Mouse (Mus musculus): Measurements from ENCODE around the gene Cped1.
"Not testable (repeated sequence)": the region's sequence is repeated elsewhere in the genome, so short reads cannot be mapped to it uniquely, and the experiment has no call there.

Gene Cped1

DNA sequence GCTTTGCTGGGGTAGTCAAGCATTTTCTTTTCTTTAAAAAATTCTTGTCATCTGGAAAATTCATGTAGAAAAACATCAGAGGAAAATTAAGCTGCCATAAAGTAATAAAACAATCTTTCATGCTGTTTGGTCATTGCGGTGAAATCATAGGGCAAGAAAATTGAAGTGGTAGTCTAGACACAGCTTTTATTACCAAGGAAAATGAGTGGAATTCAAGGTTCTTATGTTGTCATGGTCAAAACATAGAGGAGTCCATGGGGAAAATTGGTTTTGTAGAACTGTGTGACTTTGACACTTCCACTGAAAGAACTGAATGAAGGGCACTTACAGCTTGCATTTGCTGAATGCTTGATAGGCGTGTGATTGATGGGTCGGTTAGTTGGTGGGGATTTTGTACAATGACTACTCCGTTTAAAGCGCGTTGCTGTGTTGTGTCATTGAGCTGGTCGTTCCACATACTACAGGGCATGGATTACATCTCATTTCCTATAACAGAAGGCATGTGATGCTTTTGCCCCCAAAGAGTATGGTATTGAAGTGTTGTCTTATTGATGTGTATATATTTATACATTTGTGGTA, 93.1 kb downstream of the Cped1 start:
- DNase-seq (ENCODE audit: low spot score in 2 of 2) = no peak

DNA sequence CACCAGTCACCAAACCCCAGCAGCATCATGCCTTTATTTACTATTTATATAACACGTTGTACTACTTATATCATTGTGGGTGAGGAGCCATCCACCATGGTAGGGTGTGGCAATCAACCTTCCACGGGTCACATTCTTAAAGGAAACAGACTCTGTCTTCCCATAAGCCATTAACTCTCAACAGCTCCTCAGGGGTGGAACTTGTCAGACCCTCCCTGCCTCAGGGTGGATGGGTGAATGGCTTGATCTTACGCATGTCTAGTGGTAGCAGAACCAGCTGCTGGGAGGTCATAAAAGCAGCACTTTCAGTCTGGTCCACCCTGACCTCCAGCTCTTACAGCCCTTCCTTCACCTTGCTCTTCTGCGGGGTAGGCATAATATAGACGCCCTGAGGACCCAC, 100.3 kb downstream of the Cped1 start:
- DNase-seq (ENCODE audit: low spot score in 2 of 2) = no peak

DNA sequence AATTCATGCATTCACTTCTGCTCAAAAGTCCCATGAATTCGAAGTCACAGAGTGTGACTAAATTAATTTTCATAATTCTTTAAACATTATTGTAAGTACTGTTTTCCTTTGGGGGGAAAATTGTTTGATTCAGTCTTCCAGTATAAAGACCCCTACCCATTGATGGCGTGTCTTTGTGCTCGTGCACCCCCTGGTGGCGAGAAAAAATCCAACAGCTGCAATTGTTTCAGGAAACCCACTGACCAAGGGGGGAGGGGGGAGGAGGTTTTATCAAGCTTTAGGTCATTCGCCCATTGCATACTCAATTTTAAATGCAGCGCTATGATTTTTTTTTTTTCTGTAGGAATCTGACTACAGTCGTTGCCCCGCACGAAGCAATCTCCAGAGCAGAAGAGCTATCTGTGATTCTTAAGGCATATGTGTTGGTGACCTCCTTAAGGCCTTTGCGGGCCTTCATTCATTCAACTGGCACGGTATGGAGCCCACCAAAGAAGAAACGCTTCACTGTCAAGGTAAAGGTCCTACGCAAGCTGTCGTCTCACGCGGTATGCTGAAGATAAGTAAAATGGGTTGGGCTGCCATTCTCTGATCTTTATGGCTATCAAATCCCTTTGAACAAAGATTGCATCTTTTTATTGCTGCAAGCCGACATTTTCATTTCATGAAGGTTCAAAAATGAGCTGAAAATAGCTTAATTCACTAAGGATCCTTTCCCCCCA, 102.8 kb downstream of the Cped1 start:
- peak; percentile 8 to 48 for DNase-seq (ENCODE audit: low spot score in 2 of 2)

DNA sequence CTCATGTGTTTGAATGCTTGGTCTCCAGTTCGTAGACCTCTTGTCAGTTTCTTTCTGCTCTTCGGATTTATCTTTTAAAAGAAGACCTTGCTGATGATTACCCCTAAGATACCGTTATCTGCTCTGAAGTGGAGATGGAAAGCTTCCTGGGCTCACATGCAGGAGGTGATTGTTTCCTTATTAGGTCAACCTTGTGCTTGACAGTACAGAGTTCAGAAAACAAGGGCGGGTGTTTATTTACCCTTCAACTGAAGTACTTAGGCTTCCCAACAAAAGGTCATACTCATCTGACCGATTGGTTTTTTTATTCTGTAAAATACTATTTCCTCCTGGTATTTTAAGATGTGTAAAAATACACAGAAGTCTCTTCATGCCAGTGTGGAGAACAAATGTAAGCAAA, 106.1 kb downstream of the Cped1 start:
- DNase-seq (ENCODE audit: low spot score in 2 of 2) = no peak

DNA sequence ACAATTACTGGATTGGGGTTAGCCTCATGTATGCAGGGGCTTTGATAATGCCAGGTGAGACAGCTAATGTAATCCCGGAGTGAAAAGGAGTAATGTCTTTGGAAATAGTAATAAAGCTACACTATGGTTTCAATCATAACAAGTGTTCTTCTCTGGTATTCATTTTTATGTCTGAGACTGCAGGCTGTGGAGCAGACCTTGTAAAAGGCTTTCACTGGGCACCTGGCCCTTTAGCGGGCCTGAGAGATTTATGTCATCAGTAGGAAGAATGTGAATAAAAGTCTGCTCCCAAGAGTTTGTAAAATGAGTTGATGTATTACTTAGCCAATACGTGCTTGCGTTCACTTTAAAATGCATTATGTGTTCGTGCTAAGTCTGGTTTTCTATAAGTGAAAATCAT, 108.1 kb downstream of the Cped1 start:
- no peak for DNase-seq (ENCODE audit: low spot score in 2 of 2)

DNA sequence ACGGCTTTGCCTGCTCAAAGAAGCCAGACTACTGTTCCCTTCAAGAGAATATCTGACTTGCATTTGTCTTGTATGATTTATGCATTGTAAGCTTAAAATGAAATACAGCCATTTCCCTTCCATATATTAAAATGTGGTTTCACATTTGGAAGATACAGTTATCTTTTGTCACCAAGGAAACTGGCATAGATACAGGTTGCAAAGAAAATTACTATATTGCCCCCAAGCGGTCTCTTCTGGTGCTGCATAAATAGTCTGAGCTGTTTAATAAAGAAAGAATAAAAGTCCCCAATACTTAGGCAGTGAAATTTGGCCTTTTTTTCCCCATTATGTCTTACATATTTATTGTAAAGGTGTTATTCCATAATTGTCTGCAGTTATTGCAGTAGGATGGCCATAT, 112.0 kb downstream of the Cped1 start:
- peak in 1 of 2 experiments; percentile 7 for DNase-seq (ENCODE audit: low spot score in 2 of 2)

DNA sequence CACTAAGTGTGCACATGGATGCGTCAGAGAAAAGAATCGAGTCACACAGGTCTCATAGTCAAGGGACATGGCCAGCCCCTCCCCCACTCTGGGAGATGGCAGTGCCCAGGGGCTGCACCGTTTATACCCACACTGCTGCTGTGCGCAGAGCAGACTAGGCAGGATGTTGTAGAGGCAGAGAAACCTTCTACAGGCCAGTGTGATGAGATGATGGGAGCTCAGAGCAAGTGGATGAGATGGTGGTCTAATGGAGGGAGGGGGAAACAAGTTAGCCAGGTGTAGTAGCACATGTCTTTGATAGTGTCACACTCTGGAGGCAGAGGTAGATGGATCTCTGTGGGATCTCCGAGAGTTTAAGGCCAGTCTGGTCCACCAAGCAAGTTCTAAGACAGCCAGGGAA, 114.1 kb downstream of the Cped1 start:
- no peak for DNase-seq (ENCODE audit: low spot score in 2 of 2)

DNA sequence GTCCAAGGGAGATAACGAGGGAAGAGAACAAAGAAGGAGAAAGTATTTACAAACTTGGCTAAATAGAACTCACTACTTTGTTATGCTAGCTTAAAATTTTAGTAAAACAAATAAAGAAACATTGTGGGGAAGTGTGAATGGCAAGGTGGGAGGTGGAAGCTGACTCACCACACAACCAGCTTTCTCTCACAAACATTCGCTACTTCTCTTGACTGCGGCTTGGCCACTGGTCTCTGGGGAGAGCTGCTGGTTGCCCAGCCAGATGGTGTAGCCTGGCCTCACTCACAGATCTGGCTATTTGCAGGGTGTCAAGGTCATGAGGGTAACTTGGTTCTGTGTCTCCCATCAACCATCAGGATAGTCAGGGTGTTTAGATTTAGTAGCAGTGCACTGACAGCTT, 116.2 kb downstream of the Cped1 start:
- DNase-seq (ENCODE audit: low spot score in 2 of 2) = no peak

DNA sequence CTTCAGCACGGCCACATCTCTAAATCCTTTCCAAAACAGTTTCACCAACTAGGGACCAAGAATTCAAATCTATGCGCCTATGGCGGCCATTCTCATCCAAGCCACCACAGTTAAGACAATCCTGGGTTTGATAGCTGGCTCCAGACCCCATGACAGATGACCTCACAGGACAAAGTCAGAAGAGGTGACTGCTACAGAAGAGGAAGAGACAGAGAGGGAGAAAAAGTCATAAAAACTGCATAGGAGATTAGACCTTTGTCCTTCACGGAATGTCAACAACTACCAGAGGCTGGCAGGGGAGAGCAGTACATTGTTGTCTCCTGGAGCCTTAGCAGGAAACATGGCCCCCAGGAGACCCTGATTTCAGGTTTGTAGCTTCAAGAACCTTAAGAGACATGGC, 117.0 kb downstream of the Cped1 start:
- no peak for DNase-seq (ENCODE audit: low spot score in 2 of 2)

DNA sequence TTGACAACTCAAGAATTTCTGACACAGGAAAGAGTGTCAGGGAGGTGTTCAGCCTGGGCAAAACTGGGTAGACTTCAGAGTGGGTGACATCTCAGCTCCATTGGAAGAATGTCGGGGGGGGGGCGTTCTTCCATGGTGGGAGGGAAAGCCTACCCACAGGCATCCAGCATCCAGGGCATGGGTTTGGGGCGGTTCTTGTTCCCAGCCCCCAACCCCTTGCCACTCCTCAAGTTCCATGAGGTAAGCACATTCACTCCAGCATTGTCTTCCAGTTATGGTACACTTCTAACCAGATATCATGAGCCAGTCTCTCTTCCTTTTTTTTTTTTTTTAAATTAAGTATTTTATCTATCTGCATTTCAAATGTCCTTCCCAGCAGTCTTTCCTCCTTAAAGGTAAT, 118.0 kb downstream of the Cped1 start:
- no peak for DNase-seq (ENCODE audit: low spot score in 2 of 2)

DNA sequence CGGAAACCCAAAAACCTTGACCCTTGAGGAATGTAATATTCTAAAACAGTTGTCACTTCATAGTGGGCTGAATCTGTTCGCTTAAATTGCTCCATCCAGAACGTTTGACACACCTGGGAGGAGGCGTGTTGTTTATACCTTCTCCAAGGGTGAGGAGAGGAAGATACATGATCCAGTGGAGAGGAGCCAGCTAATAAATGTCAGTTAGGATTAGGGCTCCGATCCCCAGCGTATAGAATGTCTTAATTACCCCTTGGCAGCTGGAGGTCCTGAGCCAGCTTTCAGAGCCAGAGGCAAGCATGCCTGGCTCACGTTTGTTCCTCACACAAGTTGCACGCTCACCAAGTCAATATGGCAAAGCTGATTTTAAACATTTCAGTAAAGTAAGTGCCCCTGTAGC, 118.5 kb downstream of the Cped1 start:
- DNase-seq (ENCODE audit: low spot score in 2 of 2) = no peak

DNA sequence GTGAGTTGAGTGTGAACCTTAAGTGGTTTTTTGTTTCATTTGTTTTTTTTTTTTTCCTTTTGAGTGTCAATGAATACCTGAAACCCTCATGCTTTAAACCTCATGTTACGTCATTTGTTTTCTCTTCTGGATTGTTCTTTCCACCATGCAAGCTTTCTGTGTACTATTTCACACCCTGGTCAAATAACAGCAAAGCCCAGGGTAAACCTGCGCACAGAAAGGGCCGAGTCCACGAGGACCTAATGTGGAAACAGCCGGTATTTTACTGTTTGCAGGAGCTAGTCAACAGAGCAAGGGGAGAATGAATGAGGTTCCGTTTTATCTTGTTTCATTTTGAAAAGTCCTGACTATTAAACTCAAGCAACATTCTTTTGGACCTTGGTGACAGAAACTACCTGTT, 128.4 kb downstream of the Cped1 start:
- no peak for DNase-seq (ENCODE audit: low spot score in 2 of 2)

DNA sequence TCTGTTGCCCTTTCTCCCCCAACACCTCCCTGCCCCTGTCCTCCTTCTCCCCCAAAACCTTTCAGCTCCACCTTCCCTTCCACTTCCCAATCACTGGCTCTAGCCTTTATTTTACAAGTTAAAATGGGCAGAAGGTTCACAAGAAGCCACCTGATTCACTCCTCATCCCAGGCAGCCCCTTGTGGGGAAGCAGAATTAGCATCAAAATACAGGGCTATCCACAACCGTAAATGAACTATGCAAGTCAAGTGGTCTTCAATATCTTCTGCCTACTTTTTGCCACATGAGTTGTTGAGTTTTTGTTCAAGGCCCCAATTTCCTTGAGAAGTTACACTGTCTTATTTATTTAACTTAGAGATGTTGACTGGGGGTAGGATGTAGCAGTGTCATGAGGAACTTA, 131.0 kb downstream of the Cped1 start:
- DNase-seq (ENCODE audit: low spot score in 2 of 2) = no peak

DNA sequence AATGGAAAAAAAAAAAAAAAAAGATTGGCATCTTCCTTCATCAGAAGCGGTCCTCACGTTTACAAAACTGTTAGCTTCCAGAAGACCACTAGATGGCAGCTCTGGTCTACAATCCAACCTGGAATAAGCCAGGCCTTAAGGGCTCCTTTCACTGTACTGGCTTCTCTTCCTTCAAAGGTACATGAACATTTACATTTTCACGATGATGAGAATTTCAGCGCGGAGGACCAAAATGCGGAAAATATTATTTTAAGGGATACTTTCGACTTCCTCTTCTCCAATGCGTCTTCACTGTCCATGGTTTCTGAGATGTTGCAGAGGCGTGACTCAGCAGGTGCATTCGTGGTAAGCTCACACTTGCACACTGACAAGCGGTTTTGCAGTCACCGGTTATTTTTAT, 136.4 kb downstream of the Cped1 start:
- peak in 1 of 2 experiments; percentile 26 for DNase-seq (ENCODE audit: low spot score in 2 of 2)

DNA sequence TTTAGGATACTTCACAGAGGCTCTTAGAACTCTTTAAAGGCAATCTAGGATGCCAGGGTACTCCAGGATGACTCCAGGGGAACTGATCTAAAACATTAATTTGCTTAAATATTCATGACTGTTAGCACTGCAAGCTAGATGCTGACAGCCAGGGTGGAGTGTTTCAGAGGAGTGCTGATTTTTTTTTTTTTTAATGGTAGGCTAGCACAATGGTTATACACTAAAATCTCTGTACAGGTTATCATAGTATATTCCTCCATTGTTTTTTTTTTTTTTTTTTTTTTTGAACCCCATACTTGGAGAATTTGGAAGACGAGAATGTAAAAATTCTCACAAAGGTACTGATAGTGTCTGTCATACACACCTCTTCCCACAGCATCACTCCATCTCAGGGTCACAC, 137.0 kb downstream of the Cped1 start:
- no peak for DNase-seq (ENCODE audit: low spot score in 2 of 2)

DNA sequence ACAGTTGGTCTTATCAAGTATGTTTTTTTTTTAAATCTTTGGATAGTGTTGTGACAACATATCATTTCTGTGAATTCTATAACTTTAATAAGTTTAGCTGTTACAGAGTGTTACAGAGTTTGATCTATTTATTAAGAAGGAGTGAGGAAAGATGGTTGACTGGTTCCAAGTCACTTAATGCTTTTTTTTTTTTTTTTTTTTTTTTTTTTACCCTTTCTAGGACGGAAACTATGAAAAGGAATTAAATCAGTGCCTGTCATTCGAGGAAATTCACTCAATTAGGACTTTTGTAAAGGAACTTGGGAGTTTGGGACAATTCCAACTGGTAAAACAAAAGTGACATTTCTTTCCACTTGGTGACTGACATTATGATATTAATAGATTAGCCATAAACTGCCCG, 137.6 kb downstream of the Cped1 start:
- no peak for DNase-seq (ENCODE audit: low spot score in 2 of 2)

DNA sequence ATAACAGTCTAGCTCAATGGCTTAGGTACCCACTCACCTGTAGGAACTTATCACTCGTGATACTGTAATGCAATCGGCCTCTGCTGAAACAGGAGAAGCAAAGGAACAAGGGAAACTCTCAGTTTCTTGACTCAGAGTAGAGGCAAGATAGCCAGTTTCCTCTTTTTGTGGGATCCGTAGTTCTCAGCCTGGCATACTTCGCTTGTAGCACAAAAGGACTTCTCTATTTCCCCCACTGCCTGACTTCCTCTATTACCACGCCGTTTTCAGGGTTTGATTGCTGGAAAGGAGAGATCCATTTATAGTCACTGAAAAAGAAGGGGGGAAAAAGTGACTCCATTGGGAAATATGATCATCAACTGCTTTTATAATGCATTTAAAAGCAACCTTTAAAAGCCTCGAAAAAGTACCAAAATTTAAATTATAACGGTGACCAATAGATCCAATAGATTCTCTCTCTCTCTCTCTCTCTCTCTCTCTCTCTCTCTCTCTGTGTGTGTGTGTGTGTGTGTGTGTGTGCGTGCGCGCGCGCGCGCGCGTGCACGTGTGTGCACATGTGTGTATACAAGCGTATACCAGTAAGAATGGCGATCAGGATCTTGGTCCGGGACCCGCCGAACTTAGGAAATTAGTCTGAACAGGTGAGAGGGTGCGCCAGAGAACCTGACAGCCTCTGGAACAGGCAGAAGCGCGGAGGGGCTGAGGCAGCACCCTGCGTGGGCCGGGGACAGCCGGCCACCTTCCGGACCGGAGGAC, 139.0 kb downstream of the Cped1 start:
- DNase-seq (ENCODE audit: low spot score in 2 of 2) = not testable (repeated sequence)

DNA sequence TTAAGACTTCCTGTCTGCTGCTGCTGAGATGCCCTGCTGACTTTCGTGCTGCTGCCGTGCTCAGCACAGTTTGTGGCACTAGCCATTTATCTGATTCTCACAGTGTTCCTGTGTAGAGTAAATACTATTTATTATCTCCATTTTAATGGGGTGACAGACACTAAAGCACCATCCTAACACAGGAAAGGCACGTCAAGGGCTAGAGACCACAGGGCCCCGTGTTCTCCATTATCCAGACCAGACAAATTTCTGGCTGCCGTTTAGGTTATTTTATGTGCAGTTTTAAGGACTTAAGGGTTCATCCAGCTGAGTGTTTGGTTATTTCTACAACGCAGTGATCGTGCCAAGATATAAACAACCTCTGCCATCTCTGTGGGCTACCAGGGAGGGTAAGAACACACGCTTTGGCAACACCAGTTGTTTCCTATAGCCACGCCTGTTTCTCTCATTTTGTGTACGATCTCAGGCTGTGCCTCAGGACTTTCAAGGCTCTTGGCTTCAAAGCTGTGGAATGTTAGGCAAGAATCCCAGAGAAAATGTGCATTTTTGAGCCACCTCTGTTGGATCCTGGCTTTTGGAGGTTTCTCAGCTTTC, 149.4 kb downstream of the Cped1 start:
- no peak for DNase-seq (ENCODE audit: low spot score in 2 of 2)

DNA sequence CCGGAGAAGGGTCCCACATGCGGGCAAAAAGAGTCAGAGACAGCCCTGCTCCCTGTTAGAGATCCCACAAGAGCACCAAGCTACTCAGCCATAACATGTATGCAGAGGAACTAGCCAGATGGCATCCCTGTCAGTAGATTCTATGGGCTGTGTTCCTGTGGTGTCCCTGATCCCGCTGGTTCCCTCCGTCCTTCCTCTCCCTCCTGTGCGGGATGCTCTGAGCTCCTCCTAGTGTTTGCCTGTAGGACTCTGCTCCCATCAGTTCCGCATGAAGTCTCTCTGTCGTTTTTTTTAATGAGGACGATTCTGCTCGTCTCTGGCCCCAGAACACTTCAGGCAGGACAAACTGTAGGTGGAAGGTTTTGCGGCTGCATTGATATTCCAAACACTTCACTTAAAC, 151.1 kb downstream of the Cped1 start:
- no peak for DNase-seq (ENCODE audit: low spot score in 2 of 2)

DNA sequence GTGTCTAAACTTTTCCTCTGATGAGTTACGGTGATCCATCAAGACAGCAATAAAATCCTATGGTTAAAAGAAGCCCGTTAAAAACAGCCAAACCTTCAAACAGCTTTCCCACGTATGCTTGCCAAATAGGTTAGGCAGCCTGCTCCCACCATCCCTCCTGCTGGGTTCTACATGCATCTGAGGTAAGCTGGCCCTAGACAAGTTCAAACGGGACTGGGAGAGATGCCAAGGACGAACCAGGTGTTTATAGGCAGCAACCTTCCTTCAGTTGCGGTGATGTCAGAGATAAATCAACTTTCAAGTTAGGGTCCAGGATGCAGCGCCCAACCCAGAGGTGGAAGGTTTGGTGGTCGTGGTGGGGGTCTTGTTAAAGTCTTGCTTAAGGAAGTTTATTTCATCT, 155.1 kb downstream of the Cped1 start:
- DNase-seq (ENCODE audit: low spot score in 2 of 2) = no peak

DNA sequence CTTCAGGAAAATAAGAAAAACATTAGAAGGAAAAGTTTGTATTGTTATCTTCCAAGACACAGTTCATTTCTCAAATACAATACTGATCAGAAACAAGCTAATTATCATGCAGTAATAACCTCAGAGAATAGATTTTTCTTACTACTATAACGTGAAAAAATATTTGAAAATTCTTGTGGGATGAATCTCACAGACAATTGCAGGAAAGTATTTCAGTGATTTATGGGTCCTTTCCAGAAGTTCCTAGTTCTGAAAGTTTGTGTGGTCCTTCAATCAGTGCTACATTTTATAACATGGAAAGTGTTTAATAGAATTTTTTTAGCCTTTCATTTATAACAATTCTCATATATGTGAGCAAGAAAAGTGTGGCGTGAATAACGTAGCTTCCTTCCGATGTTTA, 161.5 kb downstream of the Cped1 start:
- DNase-seq (ENCODE audit: low spot score in 2 of 2) = no peak

DNA sequence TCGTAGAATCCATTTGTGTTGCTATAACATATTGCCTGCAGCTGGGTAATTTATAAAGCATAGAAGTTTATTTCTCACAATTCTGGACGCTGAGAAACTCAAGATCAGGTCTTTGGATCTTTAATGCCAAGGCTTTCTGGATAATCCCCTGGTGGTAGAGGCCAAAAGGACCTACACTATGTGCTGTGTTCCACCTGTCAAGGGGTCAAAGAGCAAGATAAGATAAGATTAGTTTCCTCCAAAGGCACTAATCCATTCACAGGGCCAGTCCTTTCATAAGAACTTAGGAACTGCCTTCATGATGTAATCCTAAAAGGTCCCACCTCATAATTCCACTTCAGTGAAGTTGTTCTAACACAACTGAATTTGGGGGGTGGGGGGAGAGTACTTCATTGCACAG, 162.8 kb downstream of the Cped1 start:
- DNase-seq (ENCODE audit: low spot score in 2 of 2) = no peak

DNA sequence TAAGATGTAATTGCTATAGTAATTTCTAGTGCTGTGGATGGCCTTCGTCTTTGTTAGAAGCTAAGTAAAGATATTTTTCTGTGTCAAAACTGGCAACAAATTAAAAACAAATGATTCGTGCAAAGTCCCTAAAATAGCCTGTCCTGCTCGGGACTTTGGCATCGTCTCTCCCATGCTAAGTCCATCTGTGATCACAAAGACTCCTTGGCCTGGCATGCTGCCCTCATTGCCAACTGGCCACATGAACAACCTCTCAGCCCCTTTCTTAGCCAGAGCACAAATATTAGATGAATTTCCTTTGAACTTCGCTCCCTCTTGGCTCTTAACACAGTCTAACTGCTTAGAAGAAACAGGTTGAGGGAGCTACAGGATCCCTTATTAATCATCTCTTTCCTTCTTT, 171.7 kb downstream of the Cped1 start:
- no peak for DNase-seq (ENCODE audit: low spot score in 2 of 2)

All from thymus, postnatal 10 days (tissue).